Mouse (Mus musculus): ENCODE results near the gene Adam8.

DNA sequence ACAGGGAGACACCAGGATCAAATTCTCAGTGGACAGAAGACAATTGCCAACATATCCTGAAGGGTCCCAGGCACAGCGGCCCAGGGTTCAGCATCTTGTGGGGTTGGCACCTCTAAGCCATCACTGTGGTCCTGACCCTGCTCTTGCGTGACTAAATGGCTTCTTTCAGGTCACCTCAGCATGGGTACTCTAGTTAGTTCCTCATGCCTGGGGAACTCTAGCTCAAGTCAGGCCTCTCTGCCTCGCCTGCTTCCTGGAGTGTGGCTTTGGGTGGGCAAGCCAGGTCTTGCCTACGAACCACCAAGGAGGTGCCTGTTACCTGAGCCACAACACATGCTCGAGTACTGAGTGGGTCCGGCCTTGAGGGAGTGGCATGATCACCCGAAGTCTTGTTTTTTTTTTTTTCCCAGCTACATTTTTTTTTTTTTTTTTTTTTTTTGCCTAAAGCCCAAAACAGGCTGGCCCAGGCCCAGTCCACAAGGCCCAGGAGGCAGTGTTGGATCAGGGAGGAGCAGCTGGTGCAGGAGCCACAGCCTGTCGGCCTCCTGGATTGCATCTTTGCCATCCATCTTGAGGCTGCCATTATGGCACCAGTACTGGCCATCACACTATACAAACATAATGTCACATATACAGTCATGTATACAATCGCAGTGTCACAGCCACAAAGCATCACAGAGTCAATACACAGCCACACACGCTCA, 22.0 kb downstream of the Adam8 start:
- TF ChIP-seq POLR2A (IDR thresholded peaks at IDR 0.05; ENCODE audit: borderline replicate concordance, insufficient read depth, low read length) = no peak
- no peak for TF ChIP-seq CTCF (IDR thresholded peaks at IDR 0.05; ENCODE audit: borderline replicate concordance, insufficient read depth, low read depth, low read length)

Data from cerebellum, adult 2 months (tissue).